Mouse (Mus musculus): ENCODE measurements at regions not wholly inside any gene's neighbourhood (a gene's known extent, or its start where the extent isn't known, plus 50 kb on each side); places are given as distances from the start of the nearest gene placed in this dataset.
A peak's percentile ranks its signal among the peaks of the same experiment; 100 is the strongest.

DNA sequence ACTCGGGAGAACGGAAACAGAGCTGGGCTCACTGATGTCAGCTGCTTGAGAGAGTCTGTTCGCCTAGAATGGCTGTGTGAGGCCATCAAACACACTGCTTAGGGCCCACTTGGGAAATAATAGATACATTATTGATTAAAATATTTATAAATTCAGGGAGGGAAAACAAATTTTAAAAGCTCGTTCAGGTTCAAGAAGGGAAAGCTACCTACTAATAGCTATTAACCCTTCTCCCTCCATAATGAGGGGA, 393.0 kb upstream of the Tenm3 start:
- DNase-seq (ENCODE audit: low read depth), result no peak

DNA sequence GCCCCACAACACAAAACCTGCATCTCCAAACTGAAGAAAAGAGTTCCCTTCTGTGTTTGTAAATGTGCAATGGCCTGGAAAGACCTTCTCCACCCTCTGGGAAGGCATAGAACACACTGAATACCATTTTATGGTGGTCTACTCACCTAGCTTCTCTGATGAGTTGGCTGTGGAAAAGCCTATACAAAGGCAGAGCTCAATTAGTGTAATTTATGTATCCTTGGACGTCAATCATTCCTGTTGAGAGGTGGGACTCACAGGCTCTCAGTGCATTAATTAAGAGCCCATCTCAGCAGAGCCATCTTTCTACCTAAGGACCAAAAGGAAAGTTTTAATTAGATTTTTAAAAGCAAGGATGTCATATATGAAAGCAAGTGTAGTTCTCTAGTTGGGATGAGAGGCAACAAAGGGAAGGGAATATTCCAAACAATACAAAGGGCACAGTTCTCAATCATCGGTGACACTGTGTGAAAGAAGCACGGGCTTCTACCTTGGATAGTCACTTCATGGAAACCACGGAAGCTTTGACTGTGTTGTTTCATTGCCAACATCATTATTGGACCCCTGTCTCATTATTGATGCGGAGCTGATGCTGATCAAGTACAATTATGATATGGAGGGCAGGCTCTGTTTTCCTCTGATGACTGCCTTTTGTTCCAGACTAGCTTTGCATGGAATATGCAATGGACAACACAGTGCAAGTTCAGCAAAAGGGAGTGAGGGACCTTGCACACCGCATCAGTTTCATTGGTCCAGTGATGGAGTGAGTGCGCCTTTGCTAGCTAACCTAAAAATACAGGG, 392.5 kb upstream of the Tenm3 start:
- no peak for DNase-seq (ENCODE audit: low read depth)

DNA sequence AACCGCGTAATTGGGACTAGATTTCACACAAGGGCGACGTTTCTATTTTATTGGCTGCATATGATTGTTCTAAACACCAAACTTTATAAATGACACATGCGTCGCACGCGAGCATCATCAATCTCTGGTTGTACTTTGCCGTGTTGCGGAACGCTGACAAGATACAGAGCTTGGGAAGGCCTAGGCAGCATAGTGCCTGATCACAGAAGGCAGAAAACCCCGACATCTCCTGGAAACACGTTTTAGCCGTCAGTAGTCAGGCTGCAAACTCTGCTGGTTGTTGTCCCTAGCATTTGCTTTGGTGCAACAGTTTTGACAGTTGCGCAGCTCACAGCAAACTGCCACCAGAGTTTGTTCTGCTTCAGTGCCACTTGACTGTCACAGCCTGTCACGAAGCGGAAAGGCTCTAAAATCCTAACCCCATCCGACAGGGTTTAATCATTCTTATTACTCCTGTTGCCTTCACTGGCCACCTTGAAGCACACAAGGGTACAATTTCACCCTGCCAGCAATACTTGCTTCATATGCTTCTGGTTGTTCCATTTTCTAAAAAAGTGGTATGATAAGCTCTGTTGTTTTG, 380.2 kb upstream of the Tenm3 start:
- DNase-seq (ENCODE audit: low read depth), result no peak

DNA sequence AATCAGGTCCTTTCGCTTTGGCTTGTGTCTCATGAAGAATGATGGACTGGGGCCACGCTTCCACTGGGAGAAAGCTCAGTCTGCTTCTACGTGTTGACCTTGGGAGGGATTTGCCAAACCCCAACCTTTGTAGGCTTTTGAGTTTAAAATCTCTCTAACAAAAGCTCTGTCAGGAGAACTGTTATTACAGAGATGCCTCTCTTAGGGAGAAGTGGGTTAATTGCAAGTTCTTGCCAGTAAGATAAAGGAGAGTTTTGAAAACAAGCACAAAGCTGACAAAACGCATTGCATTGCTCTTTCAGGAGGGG, 351.5 kb upstream of the Tenm3 start:
- no peak for DNase-seq (ENCODE audit: low read depth)

DNA sequence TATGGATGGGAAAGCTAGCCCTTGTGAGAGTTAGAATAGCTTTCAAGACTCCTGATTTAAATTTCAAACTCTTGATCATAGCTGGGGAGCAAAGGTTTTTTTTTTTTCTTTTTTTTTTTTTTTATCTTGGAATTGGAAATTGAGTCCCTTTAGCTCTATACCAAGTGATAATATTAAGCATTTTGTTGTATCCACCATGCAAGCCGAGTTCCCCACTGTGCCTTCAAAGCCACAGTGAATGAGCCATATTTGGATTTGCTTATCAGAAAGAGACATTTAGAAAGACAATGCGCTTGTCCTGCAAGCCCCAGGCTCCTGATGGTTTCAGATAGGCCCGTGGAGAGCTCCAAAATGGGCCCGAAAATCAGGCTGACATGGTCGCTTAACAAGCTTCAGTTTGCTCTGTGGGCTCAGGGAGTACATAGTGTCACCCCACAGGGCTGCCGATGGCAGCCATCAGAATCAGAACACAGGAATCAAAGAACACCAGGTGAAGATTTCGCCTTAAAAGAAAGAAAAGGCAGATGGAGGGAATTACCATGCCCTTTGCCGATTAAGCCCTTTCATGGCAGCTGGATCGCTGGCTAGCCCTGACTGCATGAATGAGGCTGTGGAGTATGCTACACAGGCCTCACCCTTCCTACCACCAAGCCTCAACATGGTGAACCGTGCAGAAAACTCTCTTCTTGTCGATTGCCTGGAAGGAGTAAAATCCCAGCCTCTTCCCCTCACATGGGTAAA, 351.0 kb upstream of the Tenm3 start:
- DNase-seq (ENCODE audit: low read depth), result no peak

DNA sequence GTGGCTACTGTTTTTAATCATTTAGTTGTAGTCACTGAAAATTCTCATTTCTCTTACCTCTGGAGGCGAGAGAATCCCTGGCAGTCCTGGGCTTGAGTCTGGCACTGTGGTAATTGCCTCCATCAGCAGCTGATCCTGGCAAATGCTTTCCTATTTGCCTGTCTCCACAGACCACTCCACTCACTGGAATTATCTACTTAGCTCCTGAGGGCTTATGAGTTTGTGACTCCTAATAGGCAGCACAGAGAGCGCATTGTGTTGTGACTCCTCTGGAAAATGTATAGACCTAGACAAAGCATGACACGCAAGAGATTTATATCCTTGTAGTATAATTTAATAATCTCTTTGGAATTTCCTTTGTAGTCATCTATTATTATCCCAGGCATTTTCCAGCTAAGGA, 343.1 kb upstream of the Tenm3 start:
- no peak for DNase-seq (ENCODE audit: low read depth)

DNA sequence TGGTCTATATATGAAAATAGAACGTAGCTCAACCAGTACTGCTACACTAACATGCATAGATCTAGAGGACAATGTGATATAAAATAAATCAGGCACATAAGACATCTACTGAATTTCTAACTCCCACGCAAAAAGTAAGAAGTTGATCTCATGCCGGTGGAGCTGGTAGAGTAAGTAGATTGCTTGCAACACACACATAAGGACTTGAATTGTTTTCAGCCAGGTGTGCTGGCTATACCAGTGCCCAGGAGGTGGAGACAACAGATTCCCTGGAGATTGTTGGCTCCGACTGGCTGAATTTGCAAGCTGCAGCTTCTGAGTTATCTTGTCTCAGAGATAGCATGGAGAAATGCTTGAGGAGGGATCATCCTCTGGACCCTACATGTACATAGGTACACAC, 331.6 kb upstream of the Tenm3 start:
- no peak for DNase-seq (ENCODE audit: low read depth)

DNA sequence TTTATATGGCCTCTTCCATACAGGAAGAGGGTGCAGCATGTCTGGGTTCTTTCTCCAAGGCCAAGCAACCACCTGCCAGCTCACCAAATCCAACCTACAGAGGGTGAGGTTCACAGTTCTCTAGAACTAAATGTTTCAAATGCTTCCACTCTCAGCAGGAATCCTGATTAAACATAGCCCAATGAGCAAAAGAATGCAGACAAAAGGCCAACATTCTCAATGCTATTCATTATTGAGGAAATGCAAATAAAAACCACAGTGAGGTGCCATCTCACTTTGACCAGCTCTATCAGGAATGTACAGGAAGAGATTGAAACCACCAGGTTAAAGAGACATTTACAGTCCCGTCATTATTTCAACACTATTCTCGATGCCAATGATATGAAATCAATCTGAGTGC, 331.2 kb upstream of the Tenm3 start:
- no peak for DNase-seq (ENCODE audit: low read depth)

DNA sequence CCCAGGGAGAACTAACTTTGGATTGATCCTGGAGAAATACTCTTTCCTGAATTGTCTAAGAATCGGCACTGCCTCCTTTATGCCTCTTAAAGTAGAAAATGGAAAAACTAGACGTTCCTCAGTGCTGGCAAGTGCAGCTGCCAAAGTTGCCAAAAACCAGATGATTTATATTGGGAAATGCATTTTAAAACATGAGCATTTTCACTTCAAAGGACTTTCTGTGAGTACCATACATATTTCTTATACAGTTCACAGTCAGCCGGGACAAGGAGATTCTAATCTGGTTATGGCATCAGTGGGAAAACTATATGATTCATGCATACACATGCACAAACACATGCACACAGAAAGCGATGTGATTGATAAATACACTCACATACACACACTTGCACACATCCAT, 315.6 kb upstream of the Tenm3 start:
- DNase-seq (ENCODE audit: low read depth), result no peak

DNA sequence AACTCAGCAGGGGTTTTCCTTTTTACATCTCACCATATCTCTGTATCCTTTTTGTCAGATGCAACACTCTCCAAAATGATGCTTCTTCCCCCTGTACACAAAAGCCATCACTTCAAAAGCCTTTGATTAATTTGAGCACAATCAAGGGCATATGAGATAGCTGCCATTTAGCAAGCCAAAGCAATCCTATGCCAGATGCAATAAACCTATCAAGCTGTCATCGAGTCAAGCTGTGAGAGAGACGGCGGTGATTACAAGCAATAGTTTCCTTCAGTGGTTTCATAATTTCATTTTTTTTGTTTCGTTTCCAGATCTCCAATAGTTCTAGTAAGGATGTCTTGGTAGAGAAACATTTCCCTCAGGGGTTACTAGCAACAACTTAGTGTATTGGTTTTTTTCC, 314.4 kb upstream of the Tenm3 start:
- no peak for DNase-seq (ENCODE audit: low read depth)

DNA sequence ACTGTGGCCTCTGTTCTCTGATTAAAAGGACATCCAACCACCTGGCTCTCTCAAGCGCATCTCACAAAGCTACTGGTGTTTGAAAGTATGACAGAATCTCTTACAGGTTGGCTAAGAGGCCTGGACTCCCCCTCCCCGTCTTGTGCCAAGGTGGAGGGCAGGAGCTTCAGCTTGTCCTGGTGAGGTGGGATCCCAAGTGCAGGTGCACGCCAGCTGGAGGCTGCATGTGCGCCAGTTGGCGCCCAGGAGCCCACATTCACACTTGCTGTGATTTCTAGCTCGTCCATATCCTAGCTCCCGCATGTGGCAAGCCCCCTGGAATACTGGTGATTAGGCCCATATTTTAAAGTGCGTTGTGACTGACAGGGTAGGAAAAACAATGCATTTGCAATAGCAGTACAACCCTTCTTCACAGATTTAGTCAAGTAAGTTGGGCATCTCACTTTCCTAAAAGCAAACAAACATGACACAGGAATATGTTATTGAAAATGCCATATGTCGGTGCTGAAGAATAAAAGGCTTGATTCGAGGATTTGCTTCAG, 292.8 kb upstream of the Tenm3 start:
- DNase-seq (ENCODE audit: low read depth), result no peak

DNA sequence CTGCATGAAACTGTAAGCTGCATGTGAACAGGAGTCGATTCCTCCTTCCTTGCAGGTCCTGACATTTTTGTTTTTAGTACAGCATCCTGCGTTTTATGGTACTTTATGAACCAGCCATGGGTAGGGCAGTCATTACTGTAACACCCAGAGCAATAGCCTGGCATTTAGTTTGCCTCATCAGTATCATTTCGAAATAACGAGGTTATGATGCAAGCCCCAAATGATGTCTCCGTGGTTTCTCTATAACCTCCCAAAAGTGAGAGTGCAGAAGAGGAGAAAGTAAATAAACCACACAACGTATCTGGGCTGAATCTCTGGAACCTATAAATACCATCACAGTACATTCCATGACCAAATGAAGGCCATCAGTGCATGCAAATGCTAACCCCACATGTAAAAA, 265.3 kb upstream of the Tenm3 start:
- DNase-seq (ENCODE audit: low read depth), result no peak

DNA sequence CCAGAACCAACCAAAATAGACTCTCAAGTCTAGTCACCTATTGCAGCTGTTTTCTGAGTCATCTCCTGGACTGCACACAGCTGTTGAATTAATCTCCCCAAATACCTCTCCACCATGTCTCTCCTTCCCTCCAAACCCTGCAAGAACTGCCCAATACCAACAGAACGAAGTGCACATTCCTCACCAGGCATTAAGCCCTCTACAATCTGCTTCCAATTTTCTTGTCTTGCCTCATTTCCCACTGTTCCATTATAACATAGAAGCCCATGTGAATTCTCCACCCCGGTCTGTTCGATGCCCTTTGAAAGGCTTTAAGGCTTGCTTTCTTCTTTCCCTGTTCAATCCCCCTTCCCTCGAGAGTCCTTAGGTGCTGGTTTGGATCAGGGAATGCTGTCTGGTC, 264.9 kb upstream of the Tenm3 start:
- DNase-seq (ENCODE audit: low read depth), result peak; percentile 85

DNA sequence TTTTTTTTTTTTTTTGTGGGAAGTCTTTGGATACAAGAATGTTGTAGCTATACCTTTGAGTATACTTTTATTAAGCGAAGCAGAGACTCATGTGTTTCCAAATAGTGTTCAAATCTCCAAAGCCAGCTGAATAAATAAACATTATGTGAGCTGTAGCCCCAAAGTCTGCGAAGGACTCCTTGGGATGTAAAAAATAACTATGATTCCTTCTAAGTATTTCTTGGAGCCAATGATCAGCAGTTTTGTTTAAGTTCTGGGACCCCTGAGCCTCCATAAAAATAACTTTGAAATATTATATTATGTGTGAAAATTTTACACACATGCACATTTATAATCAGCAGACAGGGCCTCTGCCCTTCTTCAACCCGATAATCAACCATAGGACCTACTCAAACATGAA, 262.8 kb upstream of the Tenm3 start:
- no peak for DNase-seq (ENCODE audit: low read depth)

DNA sequence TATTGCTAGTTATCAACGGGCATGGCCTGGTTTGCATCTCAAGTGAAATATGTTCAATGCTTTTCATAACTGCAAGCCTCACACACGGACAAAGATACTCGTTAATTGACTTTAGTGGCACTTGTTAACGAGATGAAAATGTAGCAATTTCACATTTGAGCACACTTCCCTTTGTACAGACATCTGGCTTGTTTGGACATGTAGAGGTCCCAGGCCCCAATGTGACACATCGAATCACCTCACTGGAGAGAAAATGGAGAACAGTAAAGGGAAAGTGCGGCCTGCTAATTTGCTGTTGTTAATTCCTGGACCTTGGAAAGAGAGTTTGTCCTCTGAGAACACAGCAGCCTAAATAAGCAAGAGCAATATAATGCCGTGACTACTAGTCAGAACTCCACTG, 257.4 kb upstream of the Tenm3 start:
- DNase-seq (ENCODE audit: low read depth), result no peak

DNA sequence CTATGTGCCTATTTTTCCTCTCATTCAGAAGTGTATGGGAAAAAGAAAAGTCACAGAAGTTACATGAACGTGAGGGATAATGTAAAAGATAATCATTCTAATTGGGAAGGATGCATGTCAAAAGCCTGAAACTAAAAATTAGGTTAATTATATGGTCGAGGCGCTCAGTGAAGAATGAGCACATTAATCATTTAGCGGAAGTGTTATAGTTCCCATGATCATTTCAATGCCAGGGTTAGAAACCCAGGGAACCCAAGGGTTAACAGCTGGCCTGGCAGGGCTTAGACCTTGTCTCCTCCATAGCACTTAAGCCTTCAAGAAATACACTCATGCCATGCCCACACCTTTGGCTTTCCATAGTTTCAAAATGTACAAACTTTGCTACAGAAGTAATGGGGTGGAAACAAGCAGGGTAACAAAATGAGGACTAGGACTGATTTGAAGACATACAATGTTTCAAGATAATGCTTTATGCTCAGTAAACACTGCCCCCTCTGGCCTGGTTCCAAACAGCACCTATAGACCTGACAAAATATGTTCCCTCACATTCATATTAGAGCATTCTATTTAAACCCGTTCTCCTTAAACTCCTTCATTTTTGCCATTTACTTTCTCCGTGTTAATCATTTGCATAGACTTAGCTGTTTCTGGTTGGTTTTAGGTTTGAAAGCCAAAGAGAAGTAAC, 240.6 kb upstream of the Tenm3 start:
- no peak for DNase-seq (ENCODE audit: low read depth)

DNA sequence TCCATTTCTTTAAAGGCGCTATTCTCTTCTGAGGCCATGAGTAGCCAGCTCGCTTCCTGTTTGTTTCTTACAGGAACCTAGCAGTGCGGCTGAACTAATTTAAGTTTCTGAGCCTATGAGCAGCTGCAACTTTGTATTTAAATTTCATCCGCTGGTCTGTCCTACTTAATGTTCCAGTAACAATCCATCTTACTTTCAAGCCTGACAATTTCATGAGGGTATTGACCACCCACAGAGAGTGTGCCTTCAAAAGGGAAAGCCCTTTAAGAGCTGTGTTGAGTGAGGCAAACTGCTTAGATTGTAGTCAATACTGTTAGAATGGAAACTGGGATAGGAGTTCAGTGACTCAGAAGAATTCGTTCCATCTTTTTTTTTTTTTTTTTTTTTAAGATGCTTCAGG, 225.7 kb upstream of the Tenm3 start:
- DNase-seq (ENCODE audit: low read depth), result no peak

DNA sequence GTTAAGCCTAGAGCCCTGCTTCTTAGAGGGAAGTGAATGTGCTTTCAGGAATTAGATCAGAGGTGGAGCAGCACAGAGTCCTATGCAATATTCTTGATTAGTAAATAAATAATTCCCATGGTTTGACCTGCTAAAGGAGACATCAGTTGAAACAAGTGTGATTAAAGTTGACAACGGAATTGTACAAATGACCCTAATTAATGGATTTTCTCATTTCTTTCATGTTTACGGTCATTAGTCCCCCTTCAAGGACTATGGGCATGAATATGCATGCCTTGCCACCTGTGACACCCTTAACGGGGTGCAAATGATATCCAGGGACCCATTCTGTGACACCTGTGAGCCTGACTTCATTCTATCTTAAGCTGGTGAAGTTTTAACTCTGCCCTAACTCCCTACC, 219.5 kb upstream of the Tenm3 start:
- no peak for DNase-seq (ENCODE audit: low read depth)

DNA sequence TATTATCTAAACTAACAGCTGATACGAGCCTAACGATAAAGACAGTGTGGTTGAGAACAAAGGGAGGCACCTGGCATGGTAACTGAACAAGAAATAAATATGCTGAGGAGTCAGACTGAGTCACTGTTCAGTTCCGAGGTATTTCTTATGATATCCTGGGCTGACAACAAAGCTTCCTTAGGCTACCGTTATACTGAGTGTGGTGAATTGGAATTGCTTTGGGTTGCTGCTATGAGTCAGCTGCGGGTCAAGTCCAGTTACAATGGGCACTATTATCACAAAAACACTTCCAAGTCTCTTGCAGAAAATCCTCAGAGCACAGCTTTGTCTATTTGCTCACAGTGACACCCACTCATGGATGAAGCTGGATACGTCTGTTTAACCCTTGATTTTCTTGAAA, 199.5 kb upstream of the Tenm3 start:
- DNase-seq (ENCODE audit: low read depth), result peak; percentile 15

DNA sequence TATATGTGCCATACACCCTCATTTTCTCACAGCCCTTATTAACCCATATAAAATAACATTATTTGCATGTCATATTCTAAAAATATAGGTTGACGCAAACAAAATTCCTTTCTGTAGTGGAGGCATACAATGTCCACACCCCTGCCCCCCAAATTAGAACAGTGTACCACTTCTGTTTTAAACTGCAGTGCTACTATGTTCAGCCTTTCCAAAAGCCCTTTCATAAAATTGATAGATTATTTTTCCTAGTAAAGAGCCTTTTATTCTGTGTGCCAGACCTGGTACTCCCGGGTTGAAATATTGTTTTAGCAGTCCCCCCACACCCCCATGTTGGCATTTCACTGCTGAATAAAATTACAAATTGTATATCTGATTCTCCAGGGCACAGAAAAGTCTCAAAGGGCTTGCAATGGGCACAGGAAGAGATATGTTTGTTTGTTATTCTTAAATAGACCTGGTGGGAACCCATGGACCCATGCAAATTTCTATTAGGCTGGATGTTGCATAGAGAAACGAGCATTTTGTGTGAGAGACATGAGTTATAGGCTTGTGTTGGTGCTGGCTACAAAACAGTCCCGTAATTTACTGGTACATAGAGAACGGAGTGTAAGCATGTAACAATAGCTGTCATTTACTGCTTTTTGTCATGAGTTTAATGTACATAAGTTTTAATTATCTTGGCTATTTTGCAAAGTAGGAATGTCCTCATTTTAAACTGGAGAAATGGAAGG, 192.4 kb upstream of the Tenm3 start:
- no peak for DNase-seq (ENCODE audit: low read depth)

DNA sequence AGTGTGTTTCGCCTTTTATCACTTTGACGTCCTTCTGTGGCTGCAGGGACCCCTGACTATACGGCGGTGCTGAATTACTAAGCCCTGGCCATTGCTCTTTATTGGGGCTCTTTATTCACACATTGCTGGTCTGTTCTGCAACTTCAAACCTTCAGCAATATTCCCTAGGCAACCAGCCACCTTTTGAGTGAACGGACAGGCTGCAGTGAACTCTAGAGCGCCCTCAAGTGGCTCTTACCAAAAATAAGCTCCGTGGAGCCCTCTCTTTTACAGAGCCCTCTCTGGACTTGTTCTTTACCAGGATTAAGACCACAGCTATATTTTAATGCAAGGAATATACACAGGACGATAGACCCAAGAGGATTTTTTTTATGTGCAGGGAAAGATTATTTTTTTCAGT, 191.8 kb upstream of the Tenm3 start:
- no peak for DNase-seq (ENCODE audit: low read depth)

DNA sequence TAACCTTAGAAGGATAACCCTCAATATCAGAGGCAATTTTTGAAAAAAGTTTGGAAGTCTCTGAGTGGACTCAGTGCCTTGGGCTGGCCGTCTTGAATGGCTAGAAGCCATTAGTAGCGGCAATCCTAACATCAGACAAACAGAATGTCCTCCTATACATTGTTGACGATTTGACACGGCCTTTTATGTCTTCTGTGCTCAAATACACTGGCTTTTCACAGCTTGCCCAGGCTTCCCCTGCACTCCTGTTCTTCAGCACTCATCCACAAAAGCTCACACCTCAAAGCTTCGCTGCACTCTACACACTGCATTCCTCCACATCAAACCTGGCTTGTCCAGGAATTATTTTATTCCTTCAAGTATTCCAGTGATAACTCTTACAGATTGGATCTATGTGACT, 186.5 kb upstream of the Tenm3 start:
- DNase-seq (ENCODE audit: low read depth), result no peak

All from fibroblast of lung, adult 2 months (primary cell).